Mouse (Mus musculus) bone marrow macrophage, adult 2 months (primary cell): ENCODE results near the gene Etl4. TPM values are rescaled to one million over a fixed set of nuclear protein-coding genes. Genes with fewer than 3 reads are reported as not detected.
"Not testable (repeated sequence)": the region's sequence is repeated elsewhere in the genome, so short reads cannot be mapped to it uniquely, and the experiment has no call there.

Experiments
- H3K27ac ChIP-seq: 2 replicates; pipeline ENCODE4 v1.5.1; 2012; ENCODE audit warnings: low read depth, low read length; ENCODE audit not compliant: insufficient read depth
- H3K4me1 ChIP-seq: 2 replicates; pipeline ENCODE4 v1.6.1; 2012; ENCODE audit warnings: low read length; ENCODE audit not compliant: control insufficient read depth, insufficient read depth
- H3K4me3 ChIP-seq: 2 replicates; pipeline ENCODE4 v1.5.1; 2012; ENCODE audit warnings: mild to moderate bottlenecking, low read length, moderate library complexity; ENCODE audit not compliant: insufficient read depth
- CTCF ChIP-seq: IDR thresholded peaks from 2 replicates; pipeline ENCODE4 v1.5.1; 2012; ENCODE audit warnings: low read depth, mild to moderate bottlenecking, low read length, moderate library complexity
- POLR2A ChIP-seq: IDR thresholded peaks from 2 replicates; pipeline ENCODE4 v1.6.1; 2012; ENCODE audit warnings: mild to moderate bottlenecking, low read depth, low read length, borderline replicate concordance
- polyA plus RNA-seq: library from polyadenylated mRNA; stranded (reverse); fragments of >200 nt; gene quantifications from 2 replicates; pipeline ENCODE4 v1.2.4, GENCODE M21; 2012; ENCODE audit not compliant: missing spikeins, insufficient read depth, insufficient read length

The Etl4 gene
- polyA plus RNA-seq, 1 experiment, result 7.3 TPM

DNA sequence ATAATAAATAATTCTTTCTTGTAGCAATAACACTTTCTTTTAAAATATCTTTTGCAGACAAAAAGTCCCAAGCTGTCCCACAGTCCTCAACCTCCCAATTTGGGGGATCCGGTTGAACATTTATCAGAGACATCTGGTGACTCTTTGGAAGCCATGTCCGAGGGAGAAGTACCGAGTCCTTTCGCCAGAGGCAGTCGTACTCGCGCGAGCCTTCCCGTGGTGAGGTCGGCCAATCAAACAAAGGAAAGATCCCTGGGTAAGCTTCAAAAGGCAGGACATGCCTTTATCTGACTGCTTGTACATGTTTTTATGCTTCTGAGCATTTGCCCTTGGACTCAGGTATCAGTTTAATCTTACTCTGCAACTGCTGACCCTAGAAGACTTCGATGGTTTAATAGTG lies 752.3 kb downstream of the Etl4 start:
- no peak overlapping the region for H3K4me3 ChIP-seq
- TF ChIP-seq CTCF (no peak), POLR2A (no peak)
- H3K27ac ChIP-seq, result no peak overlapping the region
- H3K4me1 ChIP-seq, result no peaks in the 10 kb centered on the region

- no peak overlapping the region for H3K4me3 ChIP-seq
- no peak overlapping the region for H3K27ac ChIP-seq
- no peaks in the 10 kb centered on the region for H3K4me1 ChIP-seq
- TF ChIP-seq POLR2A (no peak), CTCF (no peak)
Measured at GRCm38 (mm10) chr2:20662696-20663095, 753.1 kb downstream of the Etl4 start.

GRCm38 (mm10) chr2:20665309-20665971 lies 755.9 kb downstream of the Etl4 start:
- H3K4me1 ChIP-seq, result no peaks in the 10 kb centered on the region
- no peak overlapping the region for H3K27ac ChIP-seq
- TF ChIP-seq CTCF (no peak), POLR2A (no peak)
- no peak overlapping the region for H3K4me3 ChIP-seq

DNA sequence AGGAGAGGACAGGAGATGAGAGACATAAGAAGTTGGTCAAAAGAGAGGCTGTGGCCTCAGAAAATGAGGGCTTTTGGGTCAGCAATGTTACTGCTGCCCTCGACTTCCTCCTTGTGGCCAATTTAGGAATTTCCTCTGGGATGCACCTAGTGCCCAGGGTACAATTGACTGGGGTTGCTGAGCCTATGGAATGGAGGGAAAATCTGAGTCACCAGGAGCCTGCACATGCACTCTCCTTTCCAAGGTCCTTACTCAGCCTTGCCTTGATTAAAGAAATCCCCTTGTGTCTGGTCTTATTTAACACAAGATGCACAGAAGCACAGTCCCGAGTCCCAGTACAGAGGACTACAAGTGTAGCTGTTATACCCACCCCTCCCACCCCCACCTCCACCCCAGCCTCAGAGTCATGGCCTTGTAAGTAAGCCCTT lies 756.5 kb downstream of the Etl4 start:
- Histone ChIP-seq H3K27ac (no peak overlapping the region), H3K4me1 (no peaks in the 10 kb centered on the region), H3K4me3 (no peak overlapping the region)
- no peak for TF ChIP-seq POLR2A
- no peak for TF ChIP-seq CTCF

DNA sequence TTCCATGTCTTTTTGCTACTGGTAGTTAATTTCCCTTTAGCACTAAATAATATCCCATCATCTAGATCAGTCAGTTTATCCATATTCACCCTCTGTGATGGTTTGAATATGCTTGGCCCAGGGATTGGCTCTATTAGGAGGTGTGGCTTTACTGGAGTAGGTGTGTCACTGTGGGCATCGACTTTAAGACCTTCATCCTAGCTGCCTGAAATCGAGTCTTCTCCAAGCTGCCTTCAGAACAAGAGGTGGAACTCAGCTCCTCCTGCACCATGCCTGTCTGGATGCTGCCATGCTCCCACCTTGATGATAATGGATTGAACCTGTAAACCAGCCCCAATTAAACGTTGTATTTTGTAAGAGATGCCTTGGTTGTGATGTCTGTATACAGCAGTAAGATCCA lies 758.3 kb downstream of the Etl4 start:
- Histone ChIP-seq H3K4me3 (no peak overlapping the region), H3K27ac (no peak overlapping the region), H3K4me1 (no peaks in the 10 kb centered on the region)
- no peak for TF ChIP-seq CTCF
- TF ChIP-seq POLR2A, result no peak

DNA sequence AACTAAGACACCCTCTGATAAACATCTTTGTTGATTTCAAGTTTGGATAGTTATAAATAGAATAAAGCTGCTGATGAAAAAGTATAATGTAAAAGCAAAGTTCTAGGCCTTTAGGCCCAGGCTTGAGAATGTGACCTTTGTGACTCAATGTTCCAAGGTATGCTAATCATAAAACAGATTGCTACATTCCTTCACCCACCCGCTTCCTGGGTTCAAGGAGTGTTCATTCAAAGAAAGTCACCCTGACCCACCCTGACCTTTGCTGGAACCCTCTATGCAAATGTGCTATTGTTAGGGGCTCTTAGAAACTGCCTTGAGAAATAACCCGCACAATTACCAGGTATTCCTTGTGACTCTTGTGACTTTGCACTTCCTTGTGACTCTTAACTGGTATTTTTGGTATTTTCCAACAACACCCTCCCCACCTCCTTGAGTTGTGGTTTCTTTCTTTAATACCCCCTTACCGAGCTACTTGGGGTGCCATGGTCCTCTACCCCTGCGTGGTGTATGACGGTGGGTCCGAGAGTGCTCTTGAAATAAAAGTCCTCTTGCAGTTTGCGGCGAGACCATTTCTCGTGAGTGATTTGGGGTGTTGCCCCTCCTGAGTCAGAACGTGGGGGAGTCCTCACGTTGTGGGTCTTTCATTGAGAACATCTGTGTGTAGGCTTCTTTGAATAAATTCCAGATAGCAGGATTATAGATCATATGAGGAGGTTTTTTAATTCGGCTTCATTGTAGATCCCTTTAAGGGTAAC lies 758.9 kb downstream of the Etl4 start:
- not testable (repeated sequence) for H3K4me3 ChIP-seq, H3K4me1 ChIP-seq, H3K27ac ChIP-seq

DNA sequence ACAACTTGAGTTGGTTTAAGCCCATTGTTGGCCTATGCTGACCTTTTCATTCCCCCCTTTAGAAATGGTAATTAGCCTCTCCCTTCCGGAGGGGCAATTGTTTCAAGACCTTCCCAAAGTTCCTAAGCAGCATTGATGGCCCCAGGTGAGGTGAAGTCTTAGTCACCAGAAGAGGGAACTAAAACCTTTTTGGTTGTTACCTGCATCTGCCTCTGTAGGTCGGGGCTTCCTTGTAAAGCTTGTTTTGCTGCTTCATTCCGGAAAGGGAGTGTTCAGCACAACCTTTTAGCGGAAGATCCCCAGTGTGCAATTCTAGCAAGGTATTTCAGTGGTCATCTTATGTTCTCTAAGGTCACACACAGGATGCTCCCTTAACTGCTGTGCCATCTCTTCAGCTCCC lies 759.8 kb downstream of the Etl4 start:
- Histone ChIP-seq H3K4me3 (no peak overlapping the region), H3K27ac (no peak overlapping the region), H3K4me1 (no peaks in the 10 kb centered on the region)
- TF ChIP-seq CTCF, result no peak
- TF ChIP-seq POLR2A, result no peak

- Histone ChIP-seq H3K4me1 (no peaks in the 10 kb centered on the region), H3K27ac (no peak overlapping the region), H3K4me3 (no peak overlapping the region)
- TF ChIP-seq CTCF, result no peak
- no peak for TF ChIP-seq POLR2A
Measured at GRCm38 (mm10) chr2:20671546-20672255, 762.1 kb downstream of the Etl4 start.

- TF ChIP-seq CTCF, result no peak
- no peak for TF ChIP-seq POLR2A
- H3K27ac ChIP-seq, result no peak overlapping the region
- H3K4me3 ChIP-seq, result no peak overlapping the region
- no peaks in the 10 kb centered on the region for H3K4me1 ChIP-seq
Measured at GRCm38 (mm10) chr2:20672281-20672680, 762.7 kb downstream of the Etl4 start.

DNA sequence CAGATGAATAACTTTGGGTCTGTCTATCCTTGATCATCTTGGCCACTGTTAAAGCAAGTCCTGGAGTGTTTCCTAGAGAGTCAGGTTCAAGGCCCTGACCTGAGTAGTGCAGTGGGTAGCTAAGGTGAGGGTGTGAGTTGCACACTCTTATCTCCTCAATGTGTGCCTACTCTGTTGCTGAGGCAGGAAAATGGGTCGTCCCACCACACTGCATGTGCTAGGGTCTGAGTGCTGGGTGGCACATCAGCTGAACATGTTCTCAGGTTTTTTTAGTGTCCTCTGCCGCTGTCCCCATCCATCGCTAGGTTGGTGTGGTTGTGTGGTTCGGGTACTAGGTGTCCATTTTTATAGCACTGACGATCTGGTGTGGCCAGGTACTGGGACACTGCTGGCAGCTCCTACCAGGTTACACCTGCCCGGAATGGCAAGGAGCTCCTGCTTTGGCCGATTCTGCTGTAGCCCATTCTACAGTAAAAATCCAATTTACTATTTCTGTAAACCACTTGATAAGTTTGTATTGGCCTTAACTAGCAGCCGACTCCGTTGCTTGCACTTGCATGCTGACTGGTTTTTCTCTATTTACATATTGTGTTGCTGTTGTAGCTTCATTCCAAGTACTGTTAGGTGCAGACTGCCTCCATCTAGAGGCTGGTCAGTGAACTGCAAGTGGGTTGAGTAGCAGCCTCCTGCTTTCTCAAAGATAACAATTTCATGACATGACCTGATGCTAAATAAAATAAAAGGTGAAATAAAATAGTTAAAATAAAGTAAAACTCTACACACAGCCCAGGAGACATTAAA lies 763.4 kb downstream of the Etl4 start:
- Histone ChIP-seq H3K27ac (no peak overlapping the region), H3K4me1 (no peaks in the 10 kb centered on the region), H3K4me3 (no peak overlapping the region)
- no peak for TF ChIP-seq POLR2A
- TF ChIP-seq CTCF, result no peak
